Mouse (Mus musculus): ENCODE measurements at regions not wholly inside any gene's neighbourhood (a gene's known extent, or its start where the extent isn't known, plus 50 kb on each side); places are given as distances from the start of the nearest gene placed in this dataset.

- DNase-seq (ENCODE audit: low spot score), result no peak
Observed at GRCm38 (mm10) chr8:26226612-26227528, 107.5 kb downstream of the Gm45692 start.

- DNase-seq (ENCODE audit: low spot score), result no peak
Observed at GRCm38 (mm10) chr8:26227529-26227895, 108.2 kb downstream of the Gm45692 start.

- DNase-seq (ENCODE audit: low spot score), result no peak
Observed at GRCm38 (mm10) chr8:26229548-26229947, 110.2 kb downstream of the Gm45692 start.

- DNase-seq (ENCODE audit: low spot score), result no peak
Observed at GRCm38 (mm10) chr8:26239075-26239474, 119.7 kb downstream of the Gm45692 start.

- DNase-seq (ENCODE audit: low spot score), result peak; percentile 34
Observed at GRCm38 (mm10) chr8:26239604-26240003, 120.3 kb downstream of the Gm45692 start.

GRCm38 (mm10) chr8:26243743-26244142, 124.4 kb downstream of the Gm45692 start:
- no peak for DNase-seq (ENCODE audit: low spot score)

- DNase-seq (ENCODE audit: low spot score), result no peak
Observed at GRCm38 (mm10) chr8:26244308-26244707, 125.0 kb downstream of the Gm45692 start.

- no peak for DNase-seq (ENCODE audit: low spot score)
Observed at GRCm38 (mm10) chr8:26255191-26255669, 135.9 kb downstream of the Gm45692 start.

GRCm38 (mm10) chr8:26260294-26260693, 141.0 kb downstream of the Gm45692 start:
- no peak for DNase-seq (ENCODE audit: low spot score)

GRCm38 (mm10) chr8:26262536-26262935, 143.2 kb downstream of the Gm45692 start:
- DNase-seq (ENCODE audit: low spot score), result peak; percentile 23

GRCm38 (mm10) chr8:26264869-26265321, 145.6 kb downstream of the Gm45692 start:
- DNase-seq (ENCODE audit: low spot score), result no peak

- no peak for DNase-seq (ENCODE audit: low spot score)
Observed at GRCm38 (mm10) chr8:26265366-26265765, 146.0 kb downstream of the Gm45692 start.

GRCm38 (mm10) chr8:26266384-26266783, 147.1 kb downstream of the Gm45692 start:
- no peak for DNase-seq (ENCODE audit: low spot score)

- no peak for DNase-seq (ENCODE audit: low spot score)
Observed at GRCm38 (mm10) chr8:26267569-26267968, 148.2 kb downstream of the Gm45692 start.

GRCm38 (mm10) chr8:26268751-26269415, 149.5 kb downstream of the Gm45692 start:
- peak; percentile 18 for DNase-seq (ENCODE audit: low spot score)

GRCm38 (mm10) chr8:26272110-26272509, 152.8 kb downstream of the Gm45692 start:
- no peak for DNase-seq (ENCODE audit: low spot score)

- DNase-seq (ENCODE audit: low spot score), result no peak
Observed at GRCm38 (mm10) chr8:26272675-26273414, 153.5 kb downstream of the Gm45692 start.

GRCm38 (mm10) chr8:26273415-26273760, 154.1 kb downstream of the Gm45692 start:
- no peak for DNase-seq (ENCODE audit: low spot score)

- no peak for DNase-seq (ENCODE audit: low spot score)
Observed at GRCm38 (mm10) chr8:26273792-26274191, 154.5 kb downstream of the Gm45692 start.

GRCm38 (mm10) chr8:26274481-26274880, 155.1 kb downstream of the Gm45692 start:
- DNase-seq (ENCODE audit: low spot score), result no peak

- DNase-seq (ENCODE audit: low spot score), result peak; percentile 32
Observed at GRCm38 (mm10) chr8:26282156-26282935, 163.0 kb downstream of the Gm45692 start.

GRCm38 (mm10) chr8:26283957-26284356, 164.6 kb downstream of the Gm45692 start:
- DNase-seq (ENCODE audit: low spot score), result no peak
